Mouse (Mus musculus) granulocyte monocyte progenitor cell, adult 5-6 weeks (primary cell): Measurements from ENCODE around the gene Tmem82. TPM values are rescaled to one million over a fixed set of nuclear protein-coding genes. Genes with fewer than 3 reads are reported as not detected.

ENCODE experiments used
- ATAC-seq: replicated peaks from 2 replicates; pipeline ENCODE4 v1.8.0; 2016; ENCODE audit warnings: mild to moderate bottlenecking, moderate TSS enrichment, inconsistent platforms; ENCODE audit not compliant: poor library complexity, severe bottlenecking
- total RNA-seq, 2 experiments: library from RNA; stranded (forward) in 1 of 2; stranded (reverse) in 1 of 2; fragments of 200-712, 200-1000 nt in 1 of 2; fragments of >200 nt in 1 of 2; fragmentation: Nextera tagmentation in 1 of 2; gene quantifications; 2 replicates each; pipeline ENCODE4 v1.2.3; 2014 to 2017

The Tmem82 gene
- total RNA-seq (2014; fragmentation: Nextera tagmentation) (1.7 and 3.8 TPM in 2 replicates), total RNA-seq (2017) (0.72 TPM in 1 of 2 replicates, not detected in the other)

GRCm38 (mm10) chr4:141618565-141619243 lies at the start of gene Tmem82:
Tmem82 (minus strand) TSS chr4:141618633.
- ATAC-seq, result peak; percentile 61

DNA sequence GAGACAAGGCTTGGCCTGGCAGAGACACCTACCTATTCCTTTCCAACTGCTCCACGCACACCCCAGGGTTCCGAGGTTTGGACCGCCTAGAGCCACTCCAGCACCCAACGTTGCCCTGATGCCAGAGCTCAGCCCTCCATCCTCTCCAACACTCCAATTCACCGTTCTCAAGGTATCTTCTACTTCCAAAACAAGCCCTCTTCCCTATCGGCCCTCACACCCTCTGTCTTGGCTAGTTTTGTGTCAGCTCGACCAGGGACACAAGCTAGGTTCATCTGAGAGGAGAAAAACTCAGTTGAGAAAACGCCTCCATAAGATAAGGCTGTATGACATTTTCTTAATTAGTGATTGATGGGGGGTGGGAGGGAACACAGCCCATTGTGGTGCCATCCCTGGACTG lies 46.4 kb upstream of the Tmem82 start, which contains the start of gene Plekhm2:
Plekhm2 (minus strand) TSS at position 101 of the 400 bp plus-strand sequence.
- ATAC-seq, result no peak

DNA sequence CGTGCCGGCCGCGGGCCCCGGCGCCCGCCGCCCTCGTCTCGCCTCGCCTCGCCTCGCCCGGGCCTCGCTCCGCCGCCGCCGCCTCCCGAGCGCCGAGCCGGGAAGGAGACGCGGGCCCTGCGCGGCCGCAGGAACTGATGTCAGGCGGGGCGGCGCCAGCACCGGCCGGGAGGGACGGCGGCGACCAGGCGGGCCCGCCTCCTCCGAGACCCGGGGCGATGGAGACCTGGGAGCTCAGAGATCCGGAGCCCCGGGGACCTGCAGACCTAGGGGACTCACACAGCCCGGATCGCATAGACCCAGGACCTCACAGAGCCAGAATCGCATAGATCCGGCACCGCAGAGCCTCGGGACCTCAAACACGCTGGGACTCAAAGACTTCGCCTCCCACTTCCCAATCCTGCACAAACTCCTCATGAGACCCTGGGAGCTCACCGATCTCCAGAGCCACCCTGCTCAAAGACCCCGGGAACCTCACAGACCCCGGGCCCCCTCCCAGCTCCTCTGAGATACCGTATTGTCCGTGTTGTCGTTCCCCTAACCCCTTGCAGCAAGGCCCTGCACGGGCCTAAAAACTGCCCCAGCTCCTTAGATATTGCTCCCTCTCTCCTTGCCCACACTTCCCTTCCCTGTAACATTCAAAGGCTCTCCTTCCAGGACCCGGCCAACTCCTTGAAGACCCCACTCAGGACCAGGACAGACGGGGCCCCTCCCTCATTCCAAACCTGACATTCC lies 45.7 kb upstream of the Tmem82 start:
- peak; percentile 89 for ATAC-seq

DNA sequence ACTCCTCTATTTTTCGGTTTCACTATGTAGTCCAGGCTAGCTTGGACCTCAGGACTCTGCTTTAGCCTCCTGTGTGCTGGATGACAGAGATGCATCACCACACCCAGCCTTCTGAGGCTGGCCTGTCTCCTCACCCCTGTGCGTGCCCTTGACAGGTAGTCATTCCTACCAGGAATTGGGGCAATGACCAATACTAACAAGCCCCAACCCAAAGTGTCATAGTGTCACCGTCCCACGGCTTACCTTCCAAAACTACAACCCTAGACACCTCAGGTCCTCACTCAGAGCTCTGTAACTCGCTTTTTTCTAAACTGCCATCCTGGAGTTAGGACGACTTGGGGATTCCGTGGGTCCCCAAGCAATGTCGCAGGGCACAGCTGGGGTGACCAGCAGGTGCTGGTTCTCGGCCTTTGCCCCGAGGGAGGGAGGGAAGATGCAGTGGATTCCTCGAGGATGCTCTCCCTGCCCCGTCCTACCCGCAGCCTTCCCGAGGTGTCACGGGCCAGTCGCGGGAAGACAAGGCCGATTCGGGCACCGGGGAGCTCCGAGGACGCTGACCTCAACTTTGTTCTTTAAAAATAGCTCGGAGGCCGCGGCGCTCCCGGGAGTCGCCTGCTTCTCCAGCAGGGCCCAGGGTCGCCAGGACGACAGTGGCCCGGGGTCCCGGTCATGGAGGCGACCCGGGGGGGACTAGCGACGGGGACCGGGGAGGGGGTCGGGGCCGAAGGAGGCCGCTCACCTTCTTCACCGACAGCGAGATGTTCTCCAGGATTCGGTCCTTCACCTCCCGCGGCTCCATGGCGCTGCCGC lies 44.9 kb upstream of the Tmem82 start:
- peak; percentile 19 for ATAC-seq

DNA sequence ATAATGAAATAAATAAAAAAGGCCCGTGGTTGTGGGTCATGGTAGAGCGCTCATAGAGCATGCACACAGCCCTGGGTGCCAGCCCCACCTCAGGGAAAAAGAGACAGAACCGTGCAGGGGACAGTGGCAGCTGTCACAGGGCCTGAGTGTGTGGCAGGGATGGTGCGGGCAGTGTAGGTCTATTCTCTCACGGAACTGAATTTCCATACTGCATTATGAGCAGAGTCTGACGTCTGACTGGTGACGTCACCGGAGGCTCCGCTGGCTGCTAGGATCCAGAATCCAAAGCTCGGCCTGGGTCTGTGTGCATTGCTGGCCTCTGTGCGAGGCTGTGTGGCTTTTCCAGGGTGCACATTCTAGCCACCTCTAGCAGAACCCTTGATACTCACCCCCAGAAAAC lies 42.5 kb upstream of the Tmem82 start:
- ATAC-seq, result no peak

DNA sequence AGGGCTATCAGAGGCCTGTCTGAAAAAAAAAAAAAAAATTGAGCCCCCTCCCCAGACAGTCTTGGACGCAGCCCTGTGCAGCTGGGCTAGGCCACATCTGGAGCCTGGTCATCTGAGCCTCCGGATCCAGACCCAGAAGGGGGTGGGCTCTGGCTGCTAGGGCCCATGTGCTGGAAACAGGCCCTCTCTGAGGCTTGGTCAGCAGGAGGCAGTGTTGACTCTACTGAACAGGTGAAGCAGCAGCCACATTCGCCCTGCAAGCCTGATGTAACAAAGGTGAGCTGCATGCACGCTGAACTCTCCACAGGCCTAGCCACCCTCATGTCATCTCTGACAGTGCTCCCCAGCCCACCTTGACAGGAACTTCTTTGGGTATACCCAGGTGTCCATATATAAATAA lies 41.3 kb upstream of the Tmem82 start:
- ATAC-seq, result no peak

GRCm38 (mm10) chr4:141658846-141659484 lies 40.5 kb upstream of the Tmem82 start:
- ATAC-seq, result no peak

DNA sequence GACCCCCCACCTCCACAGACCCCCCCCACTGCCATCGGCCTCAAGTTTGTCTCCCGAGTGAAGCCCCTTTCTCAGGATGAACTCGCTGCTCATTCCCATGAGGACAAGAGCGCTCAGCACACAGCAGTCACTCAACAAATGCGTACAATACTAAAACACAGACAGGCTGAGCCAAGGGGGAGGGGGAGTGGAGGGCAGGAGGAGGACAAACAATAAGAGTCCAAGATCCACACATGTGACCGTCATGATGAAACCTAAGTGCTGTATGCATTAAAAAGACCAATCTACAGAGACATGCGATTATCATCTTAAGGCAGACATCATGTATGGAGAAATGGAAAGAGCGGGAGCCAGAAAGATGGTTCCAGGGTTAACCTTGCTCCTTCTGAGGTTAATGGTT lies 38.5 kb upstream of the Tmem82 start:
- ATAC-seq, result no peak

GRCm38 (mm10) chr4:141655908-141656608 lies 37.6 kb upstream of the Tmem82 start:
- ATAC-seq, result peak; percentile 86

DNA sequence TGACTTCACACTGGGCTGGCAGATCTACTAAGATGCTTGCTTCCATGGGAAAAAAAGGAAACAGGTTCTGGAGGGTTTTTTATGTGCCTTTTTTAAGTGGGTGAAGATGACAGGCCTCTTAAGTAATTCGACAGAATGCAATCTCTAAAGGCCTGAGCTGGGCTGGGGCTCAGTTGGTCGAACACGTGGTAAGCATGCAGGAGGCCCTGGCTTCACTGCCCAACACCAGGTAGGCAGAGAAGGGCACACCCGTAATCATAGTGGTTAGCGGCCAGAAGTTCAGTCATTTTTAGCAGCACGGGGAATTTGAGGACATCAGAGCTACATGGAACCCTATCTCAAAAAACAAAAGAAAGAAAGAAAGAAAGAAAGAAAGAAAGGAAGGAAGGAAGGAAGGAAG lies 36.1 kb upstream of the Tmem82 start:
- ATAC-seq, result no peak

- ATAC-seq, result no peak
These were observed 35.4 kb upstream of the Tmem82 start for GRCm38 (mm10) chr4:141653813-141654212.

DNA sequence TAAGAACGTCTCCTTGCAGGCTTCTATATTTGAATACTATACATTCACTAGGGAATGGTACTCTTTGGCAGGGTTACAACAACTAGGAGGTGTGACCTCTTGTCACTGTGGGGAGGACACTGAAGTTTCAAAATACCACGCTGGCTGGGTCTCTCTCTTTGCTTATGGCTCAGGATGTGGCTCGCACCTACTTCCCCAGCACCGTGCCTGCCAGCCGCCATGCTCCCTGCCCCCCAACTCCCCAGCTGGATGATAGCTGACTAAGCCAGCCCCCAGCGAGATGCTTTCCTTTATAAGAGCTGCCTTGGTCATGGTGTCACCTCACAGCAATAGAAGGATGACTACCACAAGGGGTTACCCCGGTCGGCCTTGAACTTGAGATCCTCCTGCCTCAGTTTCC lies 34.6 kb upstream of the Tmem82 start:
- ATAC-seq, result peak; percentile 52; the same call in 1 of the 2 replicates

GRCm38 (mm10) chr4:141651944-141652343 lies 33.5 kb upstream of the Tmem82 start:
- no peak for ATAC-seq

DNA sequence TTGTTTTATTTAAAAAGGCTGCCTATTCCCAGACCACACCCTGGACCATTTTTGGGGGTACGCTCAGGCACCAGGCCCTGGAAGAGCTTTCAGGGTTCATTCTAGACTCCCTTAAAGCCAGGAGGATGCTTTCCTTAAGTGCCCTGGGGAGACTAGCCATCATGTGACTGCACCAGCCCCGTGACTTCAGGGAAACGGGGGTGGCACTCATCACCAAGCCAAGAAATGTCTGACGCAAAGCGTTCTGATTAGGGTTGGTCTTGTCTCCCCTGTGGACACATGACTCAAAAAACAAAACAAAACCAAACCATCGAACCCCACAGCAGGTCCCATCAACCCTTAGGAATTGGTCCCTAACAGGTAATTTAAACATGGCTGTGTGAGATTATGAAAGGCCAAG lies 32.9 kb upstream of the Tmem82 start:
- no peak for ATAC-seq

DNA sequence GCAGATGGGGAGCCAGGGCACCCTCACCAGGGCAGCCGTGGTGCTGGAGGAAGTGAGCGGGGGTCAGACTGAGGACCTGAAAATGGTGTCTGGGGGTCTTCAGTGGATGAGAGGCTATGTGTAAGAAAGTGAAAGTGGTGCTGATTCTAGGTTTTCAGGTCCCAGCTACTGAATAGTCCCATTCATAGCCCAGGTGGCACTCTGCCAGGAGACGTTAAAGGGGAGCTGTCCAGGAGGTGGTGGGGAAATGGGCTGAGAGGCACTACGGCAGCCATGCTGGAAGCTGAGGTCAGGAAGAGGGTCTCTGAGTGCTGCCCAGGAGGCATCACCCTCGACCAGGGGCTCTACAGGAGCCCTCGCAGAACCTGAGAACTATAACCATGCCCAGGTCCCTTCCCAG lies 30.8 kb upstream of the Tmem82 start:
- no peak for ATAC-seq

- ATAC-seq, result no peak
These were observed 29.8 kb upstream of the Tmem82 start for GRCm38 (mm10) chr4:141648262-141648661.

GRCm38 (mm10) chr4:141647187-141647586 lies 28.8 kb upstream of the Tmem82 start:
- no peak for ATAC-seq

- peak; percentile 62 for ATAC-seq
These were observed 27.6 kb upstream of the Tmem82 start for GRCm38 (mm10) chr4:141645988-141646387.

- ATAC-seq, result no peak
These were observed 24.9 kb upstream of the Tmem82 start for GRCm38 (mm10) chr4:141643118-141643855.
